Mouse (Mus musculus): ENCODE measurements at regions not wholly inside any gene's neighbourhood (a gene's known extent, or its start where the extent isn't known, plus 50 kb on each side); places are given as distances from the start of the nearest gene placed in this dataset.

DNA sequence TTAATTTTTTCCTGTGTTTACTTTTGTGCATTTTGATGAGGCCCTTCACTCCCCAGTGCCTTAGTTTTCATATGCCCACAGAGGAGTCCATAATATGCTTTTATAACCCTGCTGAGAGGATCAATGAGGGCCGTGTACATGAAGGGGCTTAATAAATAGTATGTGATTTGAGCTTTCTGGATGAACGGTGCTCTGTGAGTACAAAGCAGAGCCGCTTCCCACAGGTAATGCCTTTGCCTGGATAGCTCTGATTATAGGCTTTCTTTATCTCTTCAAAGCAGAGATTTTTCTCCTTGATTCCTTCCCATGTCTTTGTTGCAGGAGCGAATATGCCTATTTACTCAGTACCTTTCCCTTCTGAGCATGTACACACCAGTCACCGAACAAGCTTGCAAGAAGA lies 217.8 kb downstream of the Izumo3 start:
- Histone ChIP-seq H3K4me1 (replicated peaks) (peaks cover 4% of the 10 kb centered on the region; the same call in 1 of the 2 replicates), H3K27ac (no peak overlapping the region), H3K27me3 (no peaks in the 10 kb centered on the region), H3K36me3 (no peaks in the 10 kb centered on the region), H3K4me2 (replicated peaks) (no peak overlapping the region), H3K9ac (replicated peaks) (no peak overlapping the region), H3K4me3 (replicated peaks) (no peak overlapping the region), H3K9me3 (no peaks in the 10 kb centered on the region)
- ATAC-seq = peak; percentile 65
- WGBS = 32% methylated on average over 5 of the region's 5 CpGs

DNA sequence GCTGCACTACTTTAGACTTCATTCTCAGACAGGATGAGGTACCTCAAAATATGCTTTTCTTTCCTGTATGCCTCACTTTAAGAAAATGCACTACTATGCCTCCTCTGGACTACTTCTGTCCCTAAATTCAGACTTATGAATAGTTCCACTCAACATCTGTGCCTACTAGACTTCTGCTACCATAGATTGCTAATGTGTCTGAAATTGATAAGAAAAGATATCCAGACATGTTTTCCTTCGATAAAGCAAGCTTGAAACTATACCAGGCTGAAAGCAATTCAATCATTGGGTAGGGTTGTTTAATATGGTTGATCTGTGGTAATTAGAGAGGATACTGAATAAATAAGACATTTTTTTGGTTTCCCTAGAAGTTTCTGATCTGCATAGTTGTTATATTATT lies 239.9 kb downstream of the Izumo3 start:
- no peak for ATAC-seq
- no peak overlapping the region for H3K4me2 ChIP-seq (replicated peaks)
- no peaks in the 10 kb centered on the region for H3K9me3 ChIP-seq
- 91% methylated on average over 1 of the region's 1 CpGs for WGBS
- H3K27me3 ChIP-seq = no peaks in the 10 kb centered on the region
- H3K4me3 ChIP-seq (replicated peaks) = no peak overlapping the region
- H3K9ac ChIP-seq (replicated peaks) = no peak overlapping the region
- H3K27ac ChIP-seq = no peak overlapping the region
- no peaks in the 10 kb centered on the region for H3K36me3 ChIP-seq
- H3K4me1 ChIP-seq (replicated peaks) = no peaks in the 10 kb centered on the region

DNA sequence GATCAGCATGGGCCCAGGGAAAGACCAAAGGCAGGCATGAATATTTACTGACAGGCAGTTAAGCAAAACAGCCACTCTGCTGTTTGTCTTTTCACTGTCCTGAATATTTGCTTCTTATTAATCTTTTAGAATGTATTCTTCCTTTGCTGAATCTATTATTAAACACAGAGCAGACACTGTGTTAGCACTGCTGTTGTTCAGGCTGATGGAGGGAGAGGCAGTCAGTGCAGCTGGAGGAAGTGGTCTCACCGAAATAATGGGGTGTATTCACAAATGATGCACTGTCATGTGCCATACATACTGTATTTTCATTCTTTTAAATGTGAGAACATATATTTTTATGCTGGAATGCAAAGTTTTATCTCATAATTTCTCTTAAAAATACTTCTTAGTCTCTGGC lies 241.9 kb downstream of the Izumo3 start:
- Histone ChIP-seq H3K4me3 (replicated peaks) (no peak overlapping the region), H3K27ac (no peak overlapping the region), H3K4me2 (replicated peaks) (no peak overlapping the region), H3K9me3 (no peaks in the 10 kb centered on the region), H3K36me3 (no peaks in the 10 kb centered on the region), H3K27me3 (no peaks in the 10 kb centered on the region), H3K4me1 (replicated peaks) (no peaks in the 10 kb centered on the region), H3K9ac (replicated peaks) (no peak overlapping the region)
- 61% methylated on average over 1 of the region's 1 CpGs for WGBS
- ATAC-seq = no peak

DNA sequence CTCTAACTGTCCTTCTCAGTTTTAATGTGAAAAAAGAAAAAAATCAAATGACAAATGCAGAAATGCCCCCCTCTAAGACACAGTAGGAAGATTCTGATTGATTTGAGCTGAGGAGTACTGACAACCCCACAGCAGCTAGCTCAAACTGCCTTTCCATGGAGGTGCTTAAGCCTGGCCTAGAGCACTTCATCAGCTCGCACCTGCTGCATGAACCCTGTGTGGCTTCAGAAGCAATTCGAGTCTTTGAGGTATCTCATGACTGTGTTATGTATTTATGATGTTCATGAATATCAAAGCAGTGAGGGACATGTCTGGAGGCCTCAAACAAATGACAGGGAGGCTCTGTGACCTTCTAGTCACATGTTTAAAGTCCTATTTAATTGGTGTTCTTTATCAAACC lies 255.6 kb downstream of the Izumo3 start:
- WGBS = 42% methylated on average over 2 of the region's 2 CpGs
- Histone ChIP-seq H3K9me3 (no peaks in the 10 kb centered on the region), H3K4me2 (replicated peaks) (no peak overlapping the region), H3K4me3 (replicated peaks) (no peak overlapping the region), H3K36me3 (no peaks in the 10 kb centered on the region), H3K4me1 (replicated peaks) (no peaks in the 10 kb centered on the region), H3K27ac (no peak overlapping the region), H3K9ac (replicated peaks) (no peak overlapping the region), H3K27me3 (no peaks in the 10 kb centered on the region)
- ATAC-seq = peak; percentile 80
